Mouse (Mus musculus) limb, embryonic 10.5 days (tissue): ENCODE measurements at regions not wholly inside any gene's neighbourhood (a gene's known extent, or its start where the extent isn't known, plus 50 kb on each side); places are given as distances from the start of the nearest gene placed in this dataset.
A peak's percentile ranks its signal among the peaks of the same experiment; 100 is the strongest.

Experiments used
- DNase-seq: peaks from one replicate; pipeline ENCODE4 v3.0.0-alpha.2; 2017; ENCODE audit warnings: low spot score
- H3K27ac ChIP-seq: fragments of 300-500 bp; sonication (generic); 2 replicates; pipeline ENCODE4 v1.5.1; 2016; ENCODE audit warnings: mild to moderate bottlenecking
- H3K27me3 ChIP-seq: fragments of 300-500 bp; sonication (generic); 2 replicates; pipeline ENCODE4 v1.6.1; 2016; ENCODE audit warnings: low read depth, mild to moderate bottlenecking; ENCODE audit not compliant: poor library complexity, severe bottlenecking
- H3K36me3 ChIP-seq: fragments of 300-500 bp; sonication (generic); 2 replicates; pipeline ENCODE4 v1.6.1; 2016; ENCODE audit warnings: mild to moderate bottlenecking, moderate library complexity
- H3K4me1 ChIP-seq: fragments of 300-500 bp; sonication (generic); 2 replicates; pipeline ENCODE4 v1.6.1; 2016
- H3K4me3 ChIP-seq: fragments of 300-500 bp; sonication (generic); 2 replicates; pipeline ENCODE4 v1.5.1; 2016; ENCODE audit warnings: mild to moderate bottlenecking, moderate library complexity
- H3K9me3 ChIP-seq: fragments of 300-500 bp; sonication (generic); replicated peaks from 2 replicates; pipeline ENCODE4 v1.6.1; 2016; ENCODE audit warnings: mild to moderate bottlenecking
- WGBS: fragments of 180-500 bp; shearing (Covaris S2); methylation state at CpG from one replicate; pipeline ENCODE4 v1.1.7; 2016; 5-methylcytosine and 5-hydroxymethylcytosine counted together

DNA sequence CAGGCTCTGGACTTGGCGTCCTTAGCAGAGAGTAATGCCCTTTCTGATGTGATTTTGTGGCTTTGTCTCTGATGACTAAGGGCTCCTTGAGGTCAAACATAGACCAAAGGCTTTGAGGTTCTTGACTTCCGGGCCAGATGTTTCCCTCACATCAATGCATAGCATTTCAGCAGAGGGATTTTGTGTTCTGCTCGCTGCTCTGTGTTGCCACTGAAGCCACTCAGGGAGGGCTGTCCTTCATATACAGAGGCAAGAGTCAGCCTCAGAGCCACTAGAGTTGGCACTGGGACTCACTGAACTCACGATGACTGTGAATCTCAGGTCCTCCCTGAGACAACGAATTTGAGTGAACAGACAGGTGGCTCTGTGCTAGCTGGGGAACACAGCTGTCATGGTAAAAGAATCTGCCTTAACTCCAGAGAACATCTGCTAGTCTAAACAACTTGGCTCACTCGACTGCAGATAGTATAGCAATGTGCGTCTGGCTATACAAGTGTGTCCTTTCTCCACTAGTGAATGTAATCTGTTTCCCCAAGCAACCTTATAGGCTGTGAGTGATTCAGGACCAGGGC, 74.3 kb downstream of the Gp2 start:
- 75% methylated on average over 7 of the region's 7 CpGs for WGBS
- no peaks in the 10 kb centered on the region for H3K27me3 ChIP-seq
- no peak for DNase-seq
- H3K4me3 ChIP-seq: no peak overlapping the region
- no peak overlapping the region for H3K27ac ChIP-seq
- no peaks in the 10 kb centered on the region for H3K9me3 ChIP-seq
- no peaks in the 10 kb centered on the region for H3K36me3 ChIP-seq
- H3K4me1 ChIP-seq: no peaks in the 10 kb centered on the region

DNA sequence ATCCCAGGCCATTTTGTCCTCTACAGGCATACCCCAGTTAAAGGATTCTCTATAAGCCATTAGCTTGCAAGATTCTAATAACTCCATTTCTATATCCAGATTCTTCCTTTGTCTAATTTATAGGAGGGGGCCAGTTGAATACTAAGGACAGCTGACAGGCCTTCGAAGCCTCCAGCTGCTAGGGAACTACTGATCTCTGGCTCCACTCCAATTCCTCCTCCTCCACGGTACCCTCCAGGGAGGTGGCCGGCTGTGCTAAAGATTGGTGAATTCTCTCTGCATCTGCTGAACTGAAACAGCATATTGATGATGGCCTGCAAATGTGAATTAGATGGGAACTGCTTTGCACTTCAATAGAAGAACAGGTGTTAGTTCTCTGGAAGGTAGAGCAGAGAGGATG, 79.2 kb downstream of the Gp2 start:
- Histone ChIP-seq H3K4me3 (no peak overlapping the region), H3K9me3 (no peaks in the 10 kb centered on the region), H3K4me1 (no peaks in the 10 kb centered on the region), H3K27ac (no peak overlapping the region), H3K36me3 (no peaks in the 10 kb centered on the region), H3K27me3 (no peaks in the 10 kb centered on the region)
- WGBS: 77% methylated on average over 3 of the region's 3 CpGs
- DNase-seq: no peak

- Histone ChIP-seq H3K27ac (no peak overlapping the region), H3K4me1 (no peaks in the 10 kb centered on the region), H3K27me3 (no peaks in the 10 kb centered on the region), H3K9me3 (no peaks in the 10 kb centered on the region), H3K4me3 (no peak overlapping the region), H3K36me3 (no peaks in the 10 kb centered on the region)
- no peak for DNase-seq
- WGBS: 53% methylated on average over 1 of the region's 1 CpGs
These were observed 94.9 kb downstream of the Gp2 start for GRCm38 (mm10) chr7:119364268-119364596.

GRCm38 (mm10) chr7:119363552-119364267, 95.4 kb downstream of the Gp2 start:
- 70% methylated on average over 5 of the region's 5 CpGs for WGBS
- Histone ChIP-seq H3K27ac (no peak overlapping the region), H3K9me3 (no peaks in the 10 kb centered on the region), H3K4me3 (no peak overlapping the region), H3K36me3 (no peaks in the 10 kb centered on the region), H3K27me3 (no peaks in the 10 kb centered on the region), H3K4me1 (no peaks in the 10 kb centered on the region)
- no peak for DNase-seq

GRCm38 (mm10) chr7:119357338-119357737, 101.7 kb downstream of the Gp2 start:
- no peaks in the 10 kb centered on the region for H3K9me3 ChIP-seq
- no peaks in the 10 kb centered on the region for H3K36me3 ChIP-seq
- WGBS: 88% methylated on average over 3 of the region's 3 CpGs
- H3K4me1 ChIP-seq: no peaks in the 10 kb centered on the region
- no peak overlapping the region for H3K27ac ChIP-seq
- DNase-seq: no peak
- H3K4me3 ChIP-seq: no peak overlapping the region
- H3K27me3 ChIP-seq: no peaks in the 10 kb centered on the region

DNA sequence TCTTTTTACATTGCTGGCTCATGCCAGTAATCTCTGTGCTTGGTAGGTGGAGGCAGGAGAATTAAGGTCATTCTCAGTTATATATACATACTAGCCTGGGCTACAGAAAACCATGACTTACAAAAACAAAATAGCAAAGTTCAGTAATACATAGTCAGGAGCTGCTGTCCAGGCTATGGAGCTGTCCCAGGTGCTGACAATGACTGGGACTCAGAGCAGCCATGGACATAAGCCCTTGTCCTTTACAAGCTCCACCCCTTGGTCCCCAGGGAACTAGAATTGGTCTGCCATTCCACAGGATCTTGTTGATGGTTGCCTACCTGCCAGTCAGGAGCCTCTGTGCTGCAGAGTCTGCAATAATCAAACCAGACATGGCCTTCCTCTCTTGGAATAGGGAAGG, 102.8 kb downstream of the Gp2 start:
- no peaks in the 10 kb centered on the region for H3K4me1 ChIP-seq
- H3K27ac ChIP-seq: no peak overlapping the region
- H3K27me3 ChIP-seq: no peaks in the 10 kb centered on the region
- DNase-seq: peak; percentile 58
- no peaks in the 10 kb centered on the region for H3K36me3 ChIP-seq
- H3K9me3 ChIP-seq: no peaks in the 10 kb centered on the region
- H3K4me3 ChIP-seq: no peak overlapping the region

DNA sequence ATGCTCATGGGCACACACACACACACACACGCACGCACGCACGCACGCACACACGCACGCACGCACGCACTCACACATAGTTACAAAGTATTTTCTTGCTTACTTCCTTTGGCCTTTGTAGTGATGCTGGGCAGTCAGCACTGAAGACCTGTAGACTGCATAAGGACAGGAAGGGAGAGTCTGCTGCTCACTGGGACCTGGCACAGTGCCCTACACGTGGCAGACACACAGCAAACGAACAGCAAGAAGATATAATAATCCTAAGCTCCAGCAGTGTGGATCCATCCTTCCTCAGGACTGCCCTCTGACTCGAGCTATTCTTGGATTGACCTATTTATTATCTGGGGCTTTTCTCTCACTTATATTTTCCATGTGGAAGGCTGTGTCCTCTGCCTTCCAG, 106.5 kb downstream of the Gp2 start:
- no peak for DNase-seq
- Histone ChIP-seq H3K4me1 (no peaks in the 10 kb centered on the region), H3K27ac (no peak overlapping the region), H3K9me3 (no peaks in the 10 kb centered on the region), H3K4me3 (no peak overlapping the region), H3K36me3 (no peaks in the 10 kb centered on the region), H3K27me3 (no peaks in the 10 kb centered on the region)
- WGBS: 88% methylated on average over 12 of the region's 12 CpGs

DNA sequence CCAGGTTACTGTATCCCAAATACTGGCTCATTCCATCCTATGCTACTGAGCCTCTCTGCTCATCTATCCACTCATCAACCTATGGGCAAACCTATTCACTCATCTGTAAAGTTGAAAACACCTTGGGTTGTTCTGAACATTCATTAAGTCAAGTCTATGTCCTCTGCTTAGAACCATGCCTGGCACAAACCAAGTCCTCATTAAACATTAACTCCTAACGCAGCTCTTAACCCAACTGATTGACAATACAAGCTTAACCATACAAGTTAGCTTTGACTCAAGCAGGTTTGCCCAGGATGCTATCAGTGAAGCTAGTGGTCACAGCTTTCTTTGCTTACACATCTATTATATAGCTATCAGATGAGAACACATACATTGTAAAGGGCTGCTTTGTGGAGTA, 108.4 kb downstream of the Gp2 start:
- no peaks in the 10 kb centered on the region for H3K4me1 ChIP-seq
- no peaks in the 10 kb centered on the region for H3K9me3 ChIP-seq
- no peak for DNase-seq
- no peaks in the 10 kb centered on the region for H3K36me3 ChIP-seq
- H3K27me3 ChIP-seq: no peaks in the 10 kb centered on the region
- WGBS: 94% methylated on average over 1 of the region's 1 CpGs
- H3K27ac ChIP-seq: no peak overlapping the region
- no peak overlapping the region for H3K4me3 ChIP-seq

- H3K27me3 ChIP-seq: no peaks in the 10 kb centered on the region
- no peaks in the 10 kb centered on the region for H3K36me3 ChIP-seq
- 83% methylated on average over 1 of the region's 1 CpGs for WGBS
These were observed 115.7 kb downstream of the Gp2 start for GRCm38 (mm10) chr7:119343380-119343779.

GRCm38 (mm10) chr7:119333102-119333501, 126.0 kb downstream of the Gp2 start:
- no peak for DNase-seq
- H3K4me3 ChIP-seq: no peak overlapping the region
- no peaks in the 10 kb centered on the region for H3K9me3 ChIP-seq
- WGBS: 89% methylated on average over 1 of the region's 1 CpGs
- H3K4me1 ChIP-seq: no peaks in the 10 kb centered on the region
- H3K27ac ChIP-seq: no peak overlapping the region
- no peaks in the 10 kb centered on the region for H3K36me3 ChIP-seq
- H3K27me3 ChIP-seq: no peaks in the 10 kb centered on the region

More at GRCm38 (mm10) chr7:119343380-119343779, 115.7 kb downstream of the Gp2 start:
- no peaks in the 10 kb centered on the region for H3K9me3 ChIP-seq
- H3K27ac ChIP-seq: no peak overlapping the region
- DNase-seq: no peak
- no peaks in the 10 kb centered on the region for H3K4me1 ChIP-seq
- no peak overlapping the region for H3K4me3 ChIP-seq

DNA sequence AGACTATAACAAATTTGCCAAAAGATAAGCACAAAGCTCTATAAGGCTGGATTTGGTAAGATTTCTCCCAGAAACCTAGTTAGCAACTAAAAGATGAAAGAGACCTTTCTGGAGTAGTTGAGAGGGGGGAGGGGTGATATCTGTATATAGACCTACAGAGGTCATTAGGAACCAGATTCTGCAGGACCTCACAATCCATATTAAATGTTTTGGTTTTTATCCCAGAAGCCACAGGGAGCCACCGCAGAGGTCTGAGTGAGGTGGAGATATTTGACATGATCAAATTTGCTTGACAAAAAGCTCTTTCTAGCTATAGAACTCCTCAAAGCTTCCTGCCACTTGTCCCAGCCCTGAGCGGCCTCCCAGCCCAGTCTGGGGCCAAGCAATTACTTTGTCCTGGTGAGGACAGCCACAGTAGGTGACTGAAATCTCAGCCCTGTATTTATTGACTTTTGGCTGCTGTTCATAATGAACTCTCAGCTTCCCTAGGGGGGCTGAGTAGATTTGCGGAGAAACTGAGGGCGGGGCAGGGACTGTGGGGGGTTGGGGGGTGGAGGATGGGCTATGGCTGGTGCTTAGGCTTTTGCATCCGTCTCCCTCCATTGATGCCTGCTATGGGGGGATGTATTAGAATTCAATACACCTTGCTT, 128.5 kb downstream of the Gp2 start:
- DNase-seq: no peak
- H3K27ac ChIP-seq: no peak overlapping the region
- 6% methylated on average over 5 of the region's 5 CpGs for WGBS

GRCm38 (mm10) chr7:119296307-119296706, 111.9 kb upstream of the Gpr139 start:
- WGBS: 78% methylated on average over 3 of the region's 4 CpGs
- no peak overlapping the region for H3K4me3 ChIP-seq
- no peak overlapping the region for H3K27ac ChIP-seq
- DNase-seq: no peak
- no peaks in the 10 kb centered on the region for H3K4me1 ChIP-seq
- no peaks in the 10 kb centered on the region for H3K36me3 ChIP-seq
- H3K27me3 ChIP-seq: no peaks in the 10 kb centered on the region
- no peaks in the 10 kb centered on the region for H3K9me3 ChIP-seq

More for the DNA sequence above, 128.5 kb downstream of the Gp2 start:
- Histone ChIP-seq H3K27me3 (no peaks in the 10 kb centered on the region), H3K36me3 (no peaks in the 10 kb centered on the region), H3K9me3 (no peaks in the 10 kb centered on the region), H3K4me3 (no peak overlapping the region), H3K4me1 (no peaks in the 10 kb centered on the region)

DNA sequence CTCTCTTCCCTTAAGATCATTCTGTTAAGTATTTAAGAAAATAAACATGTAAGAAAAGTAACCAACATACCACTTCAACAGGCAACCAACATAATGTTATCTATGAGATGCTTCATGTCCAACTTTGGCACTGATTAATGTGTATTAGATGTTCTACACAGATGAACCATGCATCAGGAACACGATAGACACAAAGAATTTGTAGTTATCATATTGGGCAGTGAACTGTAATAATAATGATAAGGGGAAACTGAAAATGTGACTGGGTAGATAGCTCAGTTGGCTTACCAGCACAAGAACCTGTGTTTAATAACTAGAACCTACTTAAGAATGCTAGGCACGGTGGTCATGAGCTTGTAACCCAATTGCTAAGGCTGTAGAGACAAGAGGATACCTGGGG, 107.0 kb upstream of the Gpr139 start:
- 79% methylated on average over 2 of the region's 2 CpGs for WGBS
- no peaks in the 10 kb centered on the region for H3K4me1 ChIP-seq
- DNase-seq: no peak

More for the DNA sequence above, 107.0 kb upstream of the Gpr139 start:
- no peak overlapping the region for H3K27ac ChIP-seq
- H3K9me3 ChIP-seq: no peaks in the 10 kb centered on the region
- H3K27me3 ChIP-seq: no peaks in the 10 kb centered on the region
- H3K4me3 ChIP-seq: no peak overlapping the region
- H3K36me3 ChIP-seq: no peaks in the 10 kb centered on the region
